Mouse (Mus musculus) kidney, postnatal 36 days (tissue): ENCODE measurements at regions not wholly inside any gene's neighbourhood (a gene's known extent, or its start where the extent isn't known, plus 50 kb on each side); places are given as distances from the start of the nearest gene placed in this dataset.

Source experiments
- DNase-seq, 2 experiments: peaks; one replicate each; pipeline ENCODE4 v3.0.0; 2021 to 2022; ENCODE audit warnings: mixed read lengths in 2 of 2

DNA sequence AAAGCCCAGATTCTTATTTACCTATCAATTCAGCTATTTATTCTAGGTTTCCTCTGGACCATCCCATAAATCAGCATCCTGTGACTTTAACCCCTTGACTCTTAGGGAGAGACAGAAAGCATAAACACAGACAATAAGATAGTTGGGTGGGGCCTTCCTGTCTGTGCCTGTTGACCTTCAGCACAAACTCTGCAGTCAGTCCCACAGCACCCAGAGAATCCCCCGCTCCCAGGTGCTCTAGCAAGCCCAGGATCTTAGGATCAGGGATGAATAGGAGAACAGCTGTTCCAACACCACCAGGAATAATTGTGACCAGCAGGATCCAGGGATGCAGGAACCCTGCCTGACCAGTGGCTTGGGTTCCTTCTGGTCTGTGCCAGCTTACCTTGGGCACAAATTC, 107.8 kb downstream of the Basp1 start:
- no peak for DNase-seq

DNA sequence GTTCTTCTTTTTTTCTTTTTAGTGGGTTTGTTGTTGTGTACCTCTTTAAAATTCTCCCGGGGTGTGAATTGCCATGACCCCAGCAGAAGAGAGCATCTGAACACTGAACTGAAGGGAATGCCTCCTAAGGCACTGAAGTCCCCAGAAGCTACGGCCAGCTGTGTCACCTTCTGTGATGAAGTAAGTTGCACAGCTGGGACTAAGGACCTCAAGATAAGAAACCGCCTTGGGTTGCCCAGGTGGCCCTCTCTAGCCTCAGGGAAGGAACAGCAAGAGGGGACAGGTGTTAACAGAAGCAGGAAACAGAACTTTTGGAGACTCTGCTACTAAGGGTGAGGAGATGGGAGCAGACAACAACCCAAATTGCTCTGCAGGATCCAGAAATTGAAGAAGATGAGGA, 110.2 kb downstream of the Basp1 start:
- DNase-seq = no peak

DNA sequence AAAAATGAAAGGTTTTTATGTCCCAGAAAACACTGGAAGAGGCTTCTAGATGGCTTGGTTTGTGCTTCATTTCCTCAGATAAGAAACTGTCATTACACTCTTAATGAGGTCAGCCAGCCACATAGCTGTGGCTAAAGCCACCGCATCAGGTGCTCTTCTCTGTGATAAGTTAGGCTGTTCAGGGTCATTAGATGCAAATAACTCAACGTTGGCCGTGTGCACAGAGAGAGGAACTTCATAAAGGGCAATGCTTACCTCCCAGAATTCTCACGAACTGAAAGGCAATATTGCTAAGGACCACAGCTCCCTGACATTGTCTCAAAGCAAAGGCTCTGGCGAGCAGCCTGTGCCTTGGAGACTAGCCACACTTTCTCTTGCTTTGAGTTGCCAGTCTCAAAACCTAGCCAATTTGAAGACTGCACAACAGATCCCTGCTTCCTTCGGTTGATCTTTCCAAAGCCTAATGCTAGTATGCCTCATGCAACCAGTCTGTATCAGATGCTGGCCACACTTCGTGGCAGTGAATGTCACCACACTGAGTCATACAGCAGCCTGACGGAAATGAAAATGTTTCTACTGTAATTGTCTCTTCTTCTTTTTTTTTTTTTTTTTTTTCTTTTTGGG, 110.8 kb downstream of the Basp1 start:
- no peak for DNase-seq

GRCm38 (mm10) chr15:25301810-25302209, 111.8 kb downstream of the Basp1 start:
- no peak for DNase-seq

DNA sequence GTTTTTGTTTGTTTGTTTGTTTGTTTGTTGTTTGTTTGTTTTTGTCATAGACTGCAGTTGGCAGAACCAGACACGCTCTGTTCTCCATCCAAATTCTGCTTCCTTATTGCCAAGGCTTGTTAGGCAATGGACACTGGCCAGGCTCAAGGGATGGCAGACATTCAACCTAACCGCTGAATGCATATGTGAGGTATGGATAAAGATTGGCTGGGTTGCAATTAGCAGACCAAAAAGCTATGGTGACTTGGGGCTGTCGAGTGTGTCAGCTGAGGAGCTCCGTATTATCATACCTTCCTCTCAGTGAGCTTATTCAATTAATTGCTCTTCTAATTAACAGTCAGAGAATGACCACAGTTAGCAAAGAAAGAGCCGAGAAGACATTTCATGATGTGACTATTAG, 116.3 kb downstream of the Basp1 start:
- DNase-seq = no peak

DNA sequence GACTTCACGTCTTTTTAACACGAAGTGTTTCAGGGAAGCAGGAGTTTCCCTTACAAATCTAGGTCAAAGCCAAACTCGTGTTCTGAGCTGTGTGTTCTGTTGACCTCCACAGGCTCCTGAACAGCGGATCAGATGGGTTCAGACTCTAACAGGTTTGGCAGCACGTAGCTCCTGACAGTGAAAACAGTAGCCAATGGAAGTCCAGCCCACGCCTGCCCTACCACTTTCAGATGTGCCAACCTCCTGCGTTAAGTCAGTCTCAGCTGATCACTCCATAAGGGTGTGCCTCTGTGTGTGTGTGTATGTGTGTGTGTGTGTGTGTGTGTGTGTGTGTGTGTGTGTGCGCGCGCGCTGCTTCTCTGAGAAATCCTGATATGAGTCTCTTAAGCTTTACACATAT, 116.8 kb downstream of the Basp1 start:
- DNase-seq = no peak

GRCm38 (mm10) chr15:25295753-25296152, 117.8 kb downstream of the Basp1 start:
- no peak for DNase-seq

- no peak for DNase-seq
Measured at GRCm38 (mm10) chr15:25291231-25291691, 122.3 kb downstream of the Basp1 start.

DNA sequence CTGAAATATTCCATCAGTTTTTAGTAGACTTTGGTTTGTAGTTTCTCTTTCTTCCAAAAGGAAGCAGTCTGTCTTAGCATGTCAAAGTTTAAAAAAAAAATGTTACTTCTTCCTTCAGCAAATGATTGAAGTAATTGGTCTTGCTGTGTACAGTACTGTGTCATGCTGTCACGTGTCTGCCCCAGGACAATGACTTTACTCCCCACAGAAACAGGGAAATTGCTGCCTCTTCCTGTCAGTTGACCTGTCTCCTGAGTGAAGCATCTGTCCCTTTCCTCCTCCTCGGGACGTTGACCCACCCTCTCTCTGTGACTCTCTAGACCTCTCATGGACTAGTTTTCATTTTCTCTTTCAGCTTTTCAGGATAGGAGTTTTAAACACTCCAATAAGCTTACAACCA, 125.7 kb downstream of the Basp1 start:
- no peak for DNase-seq

DNA sequence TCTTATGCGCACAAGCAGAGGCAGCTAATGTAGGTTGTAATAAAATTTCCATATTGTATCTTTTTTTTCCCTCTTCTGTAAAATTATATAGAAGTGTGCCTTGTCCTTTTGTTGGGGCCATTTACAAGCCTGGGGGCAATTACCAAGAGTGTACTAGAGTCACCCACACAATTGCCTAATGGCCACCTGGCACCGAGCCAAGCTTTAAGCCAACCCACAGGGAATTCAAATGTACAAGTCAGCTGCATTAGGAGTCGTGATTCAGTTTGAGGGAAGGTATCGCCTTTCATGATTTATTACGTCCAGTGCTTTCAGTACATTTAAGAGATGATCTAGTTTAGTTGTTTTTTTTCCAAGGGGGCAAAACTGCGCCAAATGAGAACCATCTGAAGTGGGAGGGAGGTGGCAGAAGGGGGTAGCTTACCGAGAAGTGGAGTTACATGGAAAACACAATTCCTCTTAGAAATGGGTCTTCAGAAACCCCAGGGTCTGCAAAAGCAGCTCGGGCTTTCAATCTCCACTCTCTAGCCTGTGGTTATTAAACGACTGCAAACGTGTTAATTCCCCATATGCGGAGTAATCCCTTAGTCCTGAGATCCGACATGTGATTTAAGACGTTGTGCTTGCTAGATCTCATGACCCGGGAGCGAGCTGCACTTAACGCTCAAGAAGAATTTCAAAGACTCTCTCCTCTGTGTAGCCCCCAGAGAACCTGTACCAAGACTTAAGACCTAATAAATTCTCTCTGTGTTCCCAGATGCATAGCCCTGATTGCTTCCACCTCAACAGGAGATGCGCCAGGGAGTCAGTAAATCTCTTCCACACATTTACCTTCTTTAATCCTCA, 129.0 kb downstream of the Basp1 start:
- DNase-seq = no peak

DNA sequence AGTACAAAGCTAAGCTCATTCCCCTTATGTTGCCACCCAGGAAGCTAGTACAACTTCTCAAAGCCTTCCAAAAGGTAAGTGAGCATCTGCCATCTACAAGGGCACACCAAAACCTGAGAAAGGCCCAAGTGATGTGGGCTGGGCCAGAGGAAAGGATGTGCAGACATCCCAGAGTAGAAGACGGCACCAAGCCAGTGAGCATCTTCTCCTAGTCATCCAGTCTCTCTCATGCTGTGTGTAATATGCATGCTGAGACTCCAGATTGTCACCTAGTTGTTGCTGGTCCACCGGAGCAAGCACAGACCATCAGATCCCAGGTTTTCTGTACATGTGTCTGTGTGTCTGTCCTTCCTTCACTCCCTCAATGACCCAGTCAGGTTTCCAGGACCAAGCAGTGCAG, 129.9 kb downstream of the Basp1 start:
- DNase-seq = no peak

GRCm38 (mm10) chr15:25282346-25282745, 131.2 kb downstream of the Basp1 start:
- DNase-seq = no peak

GRCm38 (mm10) chr15:25281942-25282341, 131.6 kb downstream of the Basp1 start:
- no peak for DNase-seq

- no peak for DNase-seq
Measured at GRCm38 (mm10) chr15:25278317-25279156, 135.0 kb downstream of the Basp1 start.

- peak in 1 of 2 experiments; percentile 22 for DNase-seq
Measured at GRCm38 (mm10) chr15:25276227-25276626, 137.3 kb downstream of the Basp1 start.

GRCm38 (mm10) chr15:25271886-25272285, 141.7 kb downstream of the Basp1 start:
- no peak for DNase-seq

- no peak for DNase-seq
Measured at GRCm38 (mm10) chr15:25270349-25270748, 143.2 kb downstream of the Basp1 start.

- DNase-seq = no peak
Measured at GRCm38 (mm10) chr15:25269345-25269996, 144.1 kb downstream of the Basp1 start.

GRCm38 (mm10) chr15:25268436-25268835, 145.1 kb downstream of the Basp1 start:
- DNase-seq = no peak

DNA sequence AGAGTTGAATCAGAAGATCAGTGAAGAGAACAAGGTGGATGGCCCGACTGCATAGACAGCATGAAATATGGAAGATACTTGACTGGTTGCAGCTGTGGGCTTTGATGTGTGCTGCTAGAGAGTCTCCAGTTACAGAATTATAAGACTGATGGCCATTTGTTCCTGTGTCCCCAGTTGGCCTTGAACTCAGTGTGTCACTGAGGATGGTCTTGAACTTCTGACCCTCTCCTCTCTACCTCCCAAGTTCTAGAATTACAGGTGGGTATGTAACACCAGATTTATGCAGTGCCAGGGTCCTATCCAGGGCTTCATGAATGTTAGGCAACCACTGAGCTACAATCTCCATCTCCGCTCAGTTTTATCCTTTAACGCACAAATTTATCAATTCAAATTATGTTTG, 146.1 kb downstream of the Basp1 start:
- no peak for DNase-seq

GRCm38 (mm10) chr15:25252648-25253567, 160.7 kb downstream of the Basp1 start:
- DNase-seq = no peak

- no peak for DNase-seq
Measured at GRCm38 (mm10) chr15:25245631-25246030, 167.9 kb downstream of the Basp1 start.
